Mouse (Mus musculus) heart, embryonic 13.5 days (tissue): ENCODE results near the gene Rcsd1. TPM values are rescaled to one million over a fixed set of nuclear protein-coding genes. Genes with fewer than 3 reads are reported as not detected.

Experiments
- ATAC-seq: fragments of 200-750 bp; cut with Nextera tagmentation; 2 replicates; pipeline ENCODE4 v1.8.0; 2017; ENCODE audit warnings: moderate TSS enrichment; ENCODE audit not compliant: insufficient number of reproducible peaks, low FRiP score, low TSS enrichment; ENCODE audit errors: extremely low read depth
- H3K27ac ChIP-seq: fragments of 300-500 bp; sonication (generic); replicated peaks from 2 replicates; pipeline ENCODE4 v1.5.1; 2015; ENCODE audit warnings: moderate library complexity, mild to moderate bottlenecking, inconsistent platforms
- H3K27me3 ChIP-seq: fragments of 300-500 bp; sonication (generic); replicated peaks from 2 replicates; pipeline ENCODE4 v1.6.1; 2015; ENCODE audit warnings: mild to moderate bottlenecking, inconsistent platforms
- H3K36me3 ChIP-seq: fragments of 300-500 bp; sonication (generic); 2 replicates; pipeline ENCODE4 v1.6.1; 2015; ENCODE audit warnings: mild to moderate bottlenecking, inconsistent platforms
- H3K4me1 ChIP-seq: fragments of 300-500 bp; sonication (generic); 2 replicates; pipeline ENCODE4 v1.6.1; 2015; ENCODE audit warnings: inconsistent platforms
- H3K4me2 ChIP-seq: fragments of 300-500 bp; sonication (generic); 2 replicates; pipeline ENCODE4 v1.6.1; 2015; ENCODE audit warnings: inconsistent platforms, mild to moderate bottlenecking, moderate library complexity
- H3K4me3 ChIP-seq: fragments of 300-500 bp; sonication (generic); 2 replicates; pipeline ENCODE4 v1.5.1; 2015; ENCODE audit warnings: moderate library complexity, mild to moderate bottlenecking, inconsistent platforms
- H3K9ac ChIP-seq: fragments of 300-500 bp; sonication (generic); 2 replicates; pipeline ENCODE4 v1.6.1; 2015; ENCODE audit warnings: inconsistent platforms, mild to moderate bottlenecking, moderate library complexity
- H3K9me3 ChIP-seq: fragments of 300-500 bp; sonication (generic); 2 replicates; pipeline ENCODE4 v1.6.1; 2016; ENCODE audit warnings: inconsistent platforms
- WGBS: fragments of 180-500 bp; shearing (Covaris S2); methylation state at CpG from one replicate; pipeline ENCODE4 v1.1.7; 2015; ENCODE audit warnings: mixed read lengths; 5-methylcytosine and 5-hydroxymethylcytosine counted together
- polyA plus RNA-seq: library from polyadenylated mRNA; unstranded; fragments of >200 nt; fragmentation: Nextera tagmentation; extraction: Ambion mirVana; gene quantifications from 2 replicates; pipeline ENCODE4 v1.2.1, GENCODE M21; 2015

Gene Rcsd1
- polyA plus RNA-seq, 1 experiment from 2014 or later, result 83.9 TPM

DNA sequence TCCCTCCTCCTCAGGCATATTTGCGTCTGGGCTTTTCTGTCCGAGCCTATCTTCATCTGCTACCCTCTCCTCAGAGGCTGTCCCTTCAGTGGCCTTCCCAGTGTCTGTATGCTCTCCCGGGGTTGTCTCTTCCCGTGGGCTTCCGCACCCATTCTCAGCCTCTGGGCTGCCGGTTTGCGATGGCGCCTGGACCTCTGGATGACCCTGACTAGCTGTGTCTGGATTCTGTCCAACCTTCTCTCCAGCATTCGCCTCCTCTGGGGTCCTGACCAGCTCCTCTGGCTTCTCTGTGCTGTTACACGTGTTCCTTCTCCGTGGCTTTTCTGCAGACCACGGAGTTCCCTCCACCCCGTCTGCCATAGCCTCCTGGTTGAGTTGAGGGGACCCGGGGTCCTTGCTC is 54.1 kb downstream of the Rcsd1 start:
- Histone ChIP-seq H3K4me3 (no peak overlapping the region), H3K4me2 (no peak overlapping the region), H3K36me3 (peaks cover 93% of the 10 kb centered on the region), H3K4me1 (peaks cover 40% of the 10 kb centered on the region), H3K27ac (peak overlapping the region; percentile 74), H3K27me3 (no peaks in the 10 kb centered on the region), H3K9me3 (no peaks in the 10 kb centered on the region), H3K9ac (peak overlapping the region; percentile 54)
- 0 out of 2 replicates have a peak, but pooled peaks have one; percentile 17 for ATAC-seq
- WGBS, result 29% methylated on average over 14 of the region's 14 CpGs

- Histone ChIP-seq H3K9ac (no peak overlapping the region), H3K4me2 (no peak overlapping the region), H3K27ac (peak overlapping the region; percentile 74), H3K9me3 (no peaks in the 10 kb centered on the region), H3K36me3 (peaks cover 93% of the 10 kb centered on the region), H3K27me3 (no peaks in the 10 kb centered on the region), H3K4me1 (peaks cover 40% of the 10 kb centered on the region), H3K4me3 (no peak overlapping the region)
- ATAC-seq, result no peak
- WGBS, result 56% methylated on average over 6 of the region's 6 CpGs
Observed at GRCm38 (mm10) chr1:165655022-165655421, 54.5 kb downstream of the Rcsd1 start.

DNA sequence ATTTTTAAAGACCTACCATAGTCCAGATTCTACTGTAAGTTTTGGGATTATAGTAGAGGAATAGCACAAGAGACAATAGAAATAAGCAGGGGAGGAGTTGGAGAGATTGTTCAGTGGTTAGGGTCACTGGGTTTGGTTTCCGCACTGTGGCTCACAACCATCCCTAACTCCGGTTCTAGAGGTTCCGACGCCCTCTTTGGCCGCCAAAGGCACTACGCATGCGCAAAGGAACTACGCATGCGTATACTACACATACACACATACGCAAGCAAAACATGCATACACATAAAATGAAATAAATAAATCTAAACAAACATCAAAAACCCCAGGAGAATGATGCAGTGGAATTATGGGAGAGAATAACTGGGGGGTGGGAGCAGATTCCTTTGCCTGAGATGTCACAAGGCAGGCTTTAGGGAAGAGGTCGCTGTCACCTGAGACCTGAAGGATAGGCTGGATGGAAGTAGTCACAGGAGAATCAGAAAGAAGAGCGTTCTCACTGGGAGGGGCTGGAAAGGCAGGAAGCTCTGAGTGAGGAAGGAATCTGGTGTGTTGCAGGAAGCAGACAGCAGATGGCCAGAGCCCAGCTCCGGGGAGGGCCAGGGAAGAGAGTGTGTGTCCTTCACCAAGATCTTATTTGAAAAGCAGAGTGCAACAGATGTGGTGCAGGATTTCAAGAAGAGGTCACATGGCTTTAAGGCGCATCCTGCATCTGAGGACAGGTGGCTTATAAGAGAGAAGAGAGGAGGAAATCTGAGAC is 56.3 kb downstream of the Rcsd1 start:
- H3K27ac ChIP-seq, result peak overlapping the region; percentile 53
- no peak overlapping the region for H3K4me2 ChIP-seq
- H3K9me3 ChIP-seq, result no peaks in the 10 kb centered on the region
- WGBS, result 82% methylated on average over 14 of the region's 14 CpGs
- H3K36me3 ChIP-seq, result peaks cover 93% of the 10 kb centered on the region
- no peak overlapping the region for H3K4me3 ChIP-seq
- H3K27me3 ChIP-seq, result no peaks in the 10 kb centered on the region
- H3K9ac ChIP-seq, result no peak overlapping the region
- no peak for ATAC-seq
- peaks cover 40% of the 10 kb centered on the region for H3K4me1 ChIP-seq

- Histone ChIP-seq H3K4me3 (no peak overlapping the region), H3K9me3 (no peaks in the 10 kb centered on the region), H3K36me3 (peaks cover 93% of the 10 kb centered on the region), H3K4me1 (peaks cover 40% of the 10 kb centered on the region), H3K27me3 (no peaks in the 10 kb centered on the region), H3K27ac (peak overlapping the region; percentile 53), H3K4me2 (no peak overlapping the region), H3K9ac (no peak overlapping the region)
- 63% methylated on average over 2 of the region's 2 CpGs for WGBS
- ATAC-seq, result no peak
Observed at GRCm38 (mm10) chr1:165652507-165652906, 57.0 kb downstream of the Rcsd1 start.

- H3K27ac ChIP-seq, result peak overlapping the region; percentile 41; the same call in 1 of the 2 replicates
- H3K9ac ChIP-seq, result 0 out of 2 replicates have a peak overlapping the region, but pooled peaks have one; percentile 16
- 54% methylated on average over 5 of the region's 5 CpGs for WGBS
- H3K4me1 ChIP-seq, result peaks cover 40% of the 10 kb centered on the region
- H3K4me2 ChIP-seq, result no peak overlapping the region
- H3K9me3 ChIP-seq, result no peaks in the 10 kb centered on the region
- H3K36me3 ChIP-seq, result peaks cover 87% of the 10 kb centered on the region
- H3K27me3 ChIP-seq, result no peaks in the 10 kb centered on the region
- no peak overlapping the region for H3K4me3 ChIP-seq
- no peak for ATAC-seq
Observed at GRCm38 (mm10) chr1:165651158-165651557, 58.4 kb downstream of the Rcsd1 start.

GRCm38 (mm10) chr1:165645102-165645501 is 64.5 kb downstream of the Rcsd1 start:
- ATAC-seq, result no peak
- Histone ChIP-seq H3K4me2 (no peak overlapping the region), H3K4me3 (no peak overlapping the region), H3K9me3 (no peaks in the 10 kb centered on the region), H3K27ac (no peak overlapping the region), H3K4me1 (peaks cover 20% of the 10 kb centered on the region), H3K27me3 (no peaks in the 10 kb centered on the region), H3K36me3 (peaks cover 30% of the 10 kb centered on the region), H3K9ac (no peak overlapping the region)
- WGBS, result 62% methylated on average over 4 of the region's 4 CpGs

- H3K36me3 ChIP-seq, result peaks cover 17% of the 10 kb centered on the region
- H3K4me3 ChIP-seq, result no peak overlapping the region
- ATAC-seq, result no peak
- no peak overlapping the region for H3K27ac ChIP-seq
- H3K27me3 ChIP-seq, result no peaks in the 10 kb centered on the region
- 70% methylated on average over 5 of the region's 5 CpGs for WGBS
- no peak overlapping the region for H3K4me2 ChIP-seq
- H3K9me3 ChIP-seq, result no peaks in the 10 kb centered on the region
- H3K4me1 ChIP-seq, result peaks cover 31% of the 10 kb centered on the region
- H3K9ac ChIP-seq, result no peak overlapping the region
Observed at GRCm38 (mm10) chr1:165643735-165644134, 65.8 kb downstream of the Rcsd1 start.

DNA sequence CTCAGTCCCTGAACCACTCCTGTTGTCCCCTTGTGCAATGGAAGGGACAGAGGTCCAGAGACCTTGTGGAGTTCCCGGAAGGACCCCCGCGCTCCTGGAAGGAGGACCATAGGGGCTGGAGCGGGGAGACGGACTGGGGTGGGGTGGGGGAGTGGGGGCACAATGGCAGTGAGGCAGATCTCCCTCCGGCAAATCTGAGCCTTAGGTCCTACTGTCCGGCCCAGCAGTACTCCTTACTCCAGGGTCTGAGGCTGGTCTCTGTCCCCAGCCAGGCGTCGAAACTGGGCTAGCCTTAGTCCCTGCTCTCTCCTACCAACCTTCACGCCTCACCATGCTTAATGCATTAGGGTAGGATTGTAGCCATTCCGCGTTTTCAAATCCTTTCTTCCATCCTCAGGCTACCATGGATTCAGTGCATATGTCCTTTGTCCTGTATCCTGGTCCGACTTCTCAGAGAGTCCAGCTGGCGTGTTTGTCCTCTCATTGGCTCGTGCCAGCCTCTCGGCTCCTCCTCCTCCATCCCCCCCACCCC is 66.7 kb downstream of the Rcsd1 start:
- Histone ChIP-seq H3K9me3 (no peaks in the 10 kb centered on the region), H3K9ac (peak overlapping the region; percentile 90), H3K36me3 (peaks cover 8% of the 10 kb centered on the region), H3K4me1 (peaks cover 31% of the 10 kb centered on the region), H3K27ac (peak overlapping the region; percentile 92), H3K4me3 (peak overlapping the region; percentile 82), H3K27me3 (no peaks in the 10 kb centered on the region), H3K4me2 (peak overlapping the region; percentile 78)
- peak; percentile 48; the same call in 1 of the 2 replicates for ATAC-seq
- WGBS, result 1% methylated on average over 16 of the region's 16 CpGs

DNA sequence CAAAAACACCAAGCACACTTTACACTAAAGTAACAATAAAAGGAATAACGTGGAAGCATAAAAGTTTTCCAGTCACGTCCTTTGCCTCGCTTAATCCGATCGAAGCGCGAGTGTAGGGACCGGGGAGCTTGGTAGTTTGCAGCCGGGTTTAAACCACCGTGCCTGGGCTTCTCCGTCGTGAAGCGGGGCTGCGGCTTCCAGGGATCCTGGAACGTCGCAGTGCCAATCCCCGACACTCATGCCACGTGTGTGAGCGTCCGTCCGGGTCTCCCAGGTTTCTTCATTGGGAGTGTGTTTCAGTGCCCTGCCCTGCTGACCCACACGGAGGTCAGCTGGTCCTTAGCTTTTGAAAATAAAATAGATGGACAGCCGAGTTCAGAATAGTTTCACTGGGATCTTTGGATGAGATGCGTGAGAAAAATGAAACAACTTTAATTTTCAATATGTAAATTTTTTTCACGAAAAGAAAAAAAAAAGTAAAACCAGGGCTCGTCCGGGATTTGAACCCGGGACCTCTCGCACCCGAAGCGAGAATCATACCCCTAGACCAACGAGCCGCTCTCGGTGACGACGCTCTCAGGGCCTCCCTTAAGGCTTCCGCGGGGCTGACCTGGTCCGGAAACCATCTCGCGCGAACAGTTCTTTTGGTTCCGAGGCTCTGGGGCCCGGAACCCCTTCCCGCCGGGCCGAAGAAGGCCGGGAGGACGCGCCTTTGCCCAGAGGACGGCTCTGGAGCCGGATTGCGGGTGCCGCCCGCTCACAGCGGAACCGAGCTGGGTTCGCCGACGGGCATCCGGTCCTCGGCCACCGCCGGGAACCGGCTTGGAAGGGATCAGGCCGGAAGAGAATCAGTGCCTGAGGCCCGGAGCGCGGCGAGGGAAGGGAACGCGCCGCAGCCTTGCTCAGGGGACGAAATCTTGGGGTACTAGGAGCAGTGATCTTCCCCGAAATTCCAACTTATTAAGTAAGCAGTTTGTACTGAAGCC is 67.5 kb downstream of the Rcsd1 start:
- H3K27me3 ChIP-seq, result no peaks in the 10 kb centered on the region
- H3K4me1 ChIP-seq, result peaks cover 31% of the 10 kb centered on the region
- under 1% methylated on average over 75 of the region's 75 CpGs for WGBS
- H3K4me2 ChIP-seq, result peak overlapping the region; percentile 78
- ATAC-seq, result peak; percentile 51
- H3K36me3 ChIP-seq, result 0 out of 2 replicates have a peak, but pooled peaks cover under 1% of the 10 kb centered on the region
- peak overlapping the region; percentile 90 for H3K9ac ChIP-seq
- peak overlapping the region; percentile 82 for H3K4me3 ChIP-seq
- H3K27ac ChIP-seq, result peak overlapping the region; percentile 92
- no peaks in the 10 kb centered on the region for H3K9me3 ChIP-seq

DNA sequence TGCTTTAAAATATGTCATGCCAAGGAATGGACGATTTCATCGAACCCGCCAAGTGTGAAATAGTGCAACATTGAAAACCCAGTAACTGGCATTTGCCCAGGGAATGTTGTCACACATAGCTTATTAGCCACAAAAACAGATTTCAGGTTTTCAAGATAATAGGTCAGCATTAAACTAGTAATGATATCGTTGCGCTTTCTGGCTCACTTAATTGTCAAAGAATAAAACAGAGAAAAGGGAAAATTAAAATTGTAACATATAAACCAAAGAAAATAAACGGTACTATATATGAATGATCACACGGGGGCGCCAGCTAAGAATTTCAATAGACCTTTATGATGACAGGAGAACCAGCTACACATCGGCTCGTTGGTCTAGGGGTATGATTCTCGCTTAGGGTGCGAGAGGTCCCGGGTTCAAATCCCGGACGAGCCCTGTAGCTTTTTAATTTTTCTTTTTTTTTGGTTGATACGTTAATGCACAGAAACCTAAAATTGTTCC is 68.2 kb downstream of the Rcsd1 start:
- H3K4me3 ChIP-seq, result peak overlapping the region; percentile 82
- H3K27me3 ChIP-seq, result no peaks in the 10 kb centered on the region
- no peak for ATAC-seq
- peak overlapping the region; percentile 90 for H3K9ac ChIP-seq
- WGBS, result 4% methylated on average over 16 of the region's 16 CpGs
- no peaks in the 10 kb centered on the region for H3K36me3 ChIP-seq
- H3K4me1 ChIP-seq, result peaks cover 31% of the 10 kb centered on the region
- H3K27ac ChIP-seq, result peak overlapping the region; percentile 86
- peak overlapping the region; percentile 78 for H3K4me2 ChIP-seq
- H3K9me3 ChIP-seq, result no peaks in the 10 kb centered on the region

- no peak overlapping the region for H3K4me2 ChIP-seq
- H3K4me1 ChIP-seq, result peaks cover 41% of the 10 kb centered on the region
- WGBS, result 81% methylated on average over 8 of the region's 8 CpGs
- H3K9ac ChIP-seq, result no peak overlapping the region
- no peak overlapping the region for H3K27ac ChIP-seq
- ATAC-seq, result no peak
- H3K9me3 ChIP-seq, result no peaks in the 10 kb centered on the region
- no peaks in the 10 kb centered on the region for H3K27me3 ChIP-seq
- H3K4me3 ChIP-seq, result no peak overlapping the region
- H3K36me3 ChIP-seq, result no peaks in the 10 kb centered on the region
Observed at GRCm38 (mm10) chr1:165636289-165636688, 73.3 kb downstream of the Rcsd1 start.
